Mouse (Mus musculus) kidney, postnatal 25 days (tissue): ENCODE results near the gene Prl2c1.
"Not testable (repeated sequence)": the region's sequence is repeated elsewhere in the genome, so short reads cannot be mapped to it uniquely, and the experiment has no call there.

Source experiments
- DNase-seq, 2 experiments: peaks; one replicate each; pipeline ENCODE4 v3.0.0; 2021; ENCODE audit warnings: mixed read lengths in 2 of 2

Prl2c1 gene

DNA sequence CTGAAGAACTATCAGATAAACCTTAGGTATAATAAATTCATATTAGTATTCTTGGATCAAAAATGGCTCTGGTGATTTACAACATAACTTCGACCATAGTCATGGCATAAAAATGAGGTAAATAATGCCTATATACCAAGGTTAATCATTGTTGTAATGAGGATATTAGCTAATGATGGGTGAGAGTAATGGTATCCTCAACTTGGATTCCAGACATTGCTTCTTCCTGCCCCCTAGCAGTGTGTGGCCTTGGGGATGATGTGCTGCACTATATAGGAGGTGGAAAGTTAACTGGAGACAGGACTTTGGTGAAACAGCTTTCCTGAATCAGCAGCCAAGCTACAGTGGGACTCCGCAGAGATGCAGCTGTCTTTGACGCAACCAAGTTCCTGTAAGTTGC, at the start of gene Prl2c1:
Prl2c1 (plus strand) TSS at position 301 of the 400 bp plus-strand sequence.
- DNase-seq = no peak

DNA sequence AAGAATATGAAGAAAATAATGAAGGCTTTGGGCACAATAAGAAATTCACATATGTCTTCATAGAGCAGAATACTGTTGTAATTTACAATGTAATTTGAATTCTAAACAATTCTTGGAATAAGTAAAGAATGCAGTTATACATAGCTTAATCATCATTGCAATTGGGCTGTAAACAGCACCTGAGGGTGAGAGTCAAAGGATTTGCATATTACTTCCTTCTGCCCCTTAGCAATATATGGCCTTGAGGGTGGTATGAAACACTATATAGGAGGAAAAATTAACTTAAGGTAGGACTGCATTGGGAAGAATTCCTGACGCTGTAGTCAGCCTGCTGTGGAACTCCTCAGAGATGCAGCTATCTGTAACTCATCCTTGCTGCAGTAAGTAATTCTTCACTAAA, 47.8 kb upstream of the Prl2c1 start, which contains the start of gene Prl2a1:
Prl2a1 (plus strand) TSS at position 301 of the 400 bp plus-strand sequence.
- DNase-seq = no peak

DNA sequence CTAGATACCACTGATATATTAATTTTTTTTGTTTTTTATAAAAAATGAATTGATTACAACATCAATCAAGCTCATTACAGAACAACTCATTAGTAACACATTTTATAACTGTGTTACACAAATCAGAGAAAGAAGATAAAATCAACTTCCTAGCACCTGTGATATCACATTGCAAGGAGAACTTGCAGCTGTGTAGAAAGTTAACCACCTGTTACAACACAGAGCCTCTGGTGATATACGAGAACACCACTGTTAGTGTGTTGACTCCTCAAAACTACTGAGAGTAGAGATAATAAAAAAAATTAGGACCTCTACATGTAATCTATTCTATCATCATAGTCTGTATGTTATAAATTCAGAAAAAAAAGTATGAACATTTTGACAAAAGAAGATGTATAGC, 46.4 kb upstream of the Prl2c1 start:
- no peak for DNase-seq

DNA sequence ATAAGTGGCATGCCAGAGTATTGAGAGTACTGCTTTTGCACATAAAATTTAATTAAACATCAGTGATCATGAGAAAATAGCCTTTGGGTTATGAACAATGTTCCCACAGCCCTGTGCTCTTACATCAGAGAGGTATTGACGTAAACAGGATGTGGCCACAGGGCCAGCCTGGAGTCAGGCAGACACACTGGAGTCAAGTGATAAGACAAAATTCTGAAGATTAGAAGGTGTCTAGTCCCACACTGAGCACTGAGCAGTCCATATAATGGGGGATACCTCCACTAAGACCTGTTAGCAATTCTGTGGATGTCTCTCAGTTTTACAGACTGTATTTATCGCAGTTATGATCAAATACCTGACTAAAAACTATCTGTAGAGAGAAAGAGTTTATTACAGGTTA, 55.1 kb downstream of the Prl2c1 start:
- not testable (repeated sequence) for DNase-seq
